Mouse (Mus musculus) liver, embryonic 12.5 days (tissue): ENCODE data around the gene Syn1. TPM values are rescaled to one million over a fixed set of nuclear protein-coding genes. Genes with fewer than 3 reads are reported as not detected.
A peak's percentile ranks its signal among the peaks of the same experiment; 100 is the strongest.

Experiments used
- ATAC-seq: fragments of 200-750 bp; cut with Nextera tagmentation; 2 replicates; pipeline ENCODE4 v1.8.0; 2017; ENCODE audit warnings: moderate number of reproducible peaks, mild to moderate bottlenecking, moderate library complexity
- H3K27ac ChIP-seq: fragments of 300-500 bp; sonication (generic); 2 replicates; pipeline ENCODE4 v1.5.1; 2016; ENCODE audit warnings: mild to moderate bottlenecking
- H3K27me3 ChIP-seq: fragments of 300-500 bp; sonication (generic); replicated peaks from 2 replicates; pipeline ENCODE4 v1.6.1; 2016; ENCODE audit warnings: mild to moderate bottlenecking, moderate library complexity
- H3K36me3 ChIP-seq: fragments of 300-500 bp; sonication (generic); 2 replicates; pipeline ENCODE4 v1.6.1; 2016; ENCODE audit warnings: mild to moderate bottlenecking, moderate library complexity
- H3K4me1 ChIP-seq: fragments of 300-500 bp; sonication (generic); 2 replicates; pipeline ENCODE4 v1.6.1; 2016
- H3K4me2 ChIP-seq: fragments of 300-500 bp; sonication (generic); 2 replicates; pipeline ENCODE4 v1.6.1; 2016; ENCODE audit warnings: mild to moderate bottlenecking, moderate library complexity
- H3K4me3 ChIP-seq: fragments of 300-500 bp; sonication (generic); 2 replicates; pipeline ENCODE4 v1.5.1; 2016; ENCODE audit warnings: mild to moderate bottlenecking, moderate library complexity
- H3K9ac ChIP-seq: fragments of 300-500 bp; sonication (generic); 2 replicates; pipeline ENCODE4 v1.6.1; 2016; ENCODE audit warnings: mild to moderate bottlenecking, moderate library complexity
- H3K9me3 ChIP-seq: fragments of 300-500 bp; sonication (generic); replicated peaks from 2 replicates; pipeline ENCODE4 v1.6.1; 2016; ENCODE audit warnings: mild to moderate bottlenecking, moderate library complexity
- WGBS: fragments of 180-500 bp; shearing (Covaris S2); methylation state at CpG from one replicate; pipeline ENCODE4 v1.1.7; 2016; ENCODE audit not compliant: insufficient replicate concordance; 5-methylcytosine and 5-hydroxymethylcytosine counted together
- polyA plus RNA-seq: library from polyadenylated mRNA; unstranded; fragments of >200 nt; fragmentation: Nextera tagmentation; extraction: Ambion mirVana; gene quantifications from 2 replicates; pipeline ENCODE4 v1.2.1, GENCODE M21; 2016

Syn1 gene
- polyA plus RNA-seq, 1 experiment from 2014 or later = 0.04 TPM

DNA sequence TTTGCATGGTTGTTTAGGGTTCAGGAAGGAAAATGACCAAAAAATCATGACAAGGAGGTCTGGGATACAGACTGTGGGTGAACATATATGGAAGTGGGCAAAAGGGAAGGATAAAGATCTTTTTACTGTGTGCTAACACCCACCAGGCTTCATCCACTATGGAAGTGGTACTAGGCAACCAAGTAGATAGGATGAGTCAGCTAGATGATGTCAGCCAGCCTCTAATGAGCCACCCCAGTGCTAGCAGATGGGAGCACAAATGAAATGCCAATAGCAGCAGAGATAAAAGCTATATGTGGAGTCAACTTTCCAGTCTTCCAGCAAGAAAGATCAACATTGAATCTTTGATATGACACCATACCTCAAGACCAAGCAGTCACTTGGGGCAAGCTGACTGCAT lies 5.7 kb downstream of the Syn1 start:
- no peak overlapping the region for H3K9ac ChIP-seq
- H3K9me3 ChIP-seq = no peaks in the 10 kb centered on the region
- peaks cover 19% of the 10 kb centered on the region for H3K27me3 ChIP-seq
- no peak overlapping the region for H3K4me3 ChIP-seq
- H3K4me1 ChIP-seq = peaks cover 5% of the 10 kb centered on the region
- H3K36me3 ChIP-seq = no peaks in the 10 kb centered on the region
- H3K27ac ChIP-seq = no peak overlapping the region
- no peak overlapping the region for H3K4me2 ChIP-seq
- no peak for ATAC-seq

DNA sequence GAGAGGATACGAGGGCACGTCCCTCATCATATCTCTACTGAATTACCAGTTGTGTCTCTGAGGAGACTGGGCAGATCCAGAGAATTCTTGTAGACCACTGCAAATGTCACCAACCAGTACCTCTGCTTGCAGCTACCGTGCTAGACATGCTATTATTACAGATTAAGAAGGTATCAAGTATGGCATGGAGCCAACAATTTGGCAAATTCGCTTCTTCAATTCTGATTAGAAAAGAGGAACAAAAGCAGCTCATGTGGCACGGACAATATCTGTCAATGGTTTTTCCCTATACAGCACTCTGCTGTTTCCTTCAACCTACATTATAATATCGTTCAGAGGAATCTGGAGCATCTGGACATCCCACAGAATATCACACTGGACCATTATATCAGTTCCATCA lies 7.1 kb downstream of the Syn1 start:
- H3K27me3 ChIP-seq = peaks cover 6% of the 10 kb centered on the region
- H3K9me3 ChIP-seq = no peaks in the 10 kb centered on the region
- H3K4me1 ChIP-seq = peaks cover 9% of the 10 kb centered on the region
- no peaks in the 10 kb centered on the region for H3K36me3 ChIP-seq
- 53% methylated on average over 6 of the region's 6 CpGs for WGBS
- H3K27ac ChIP-seq = no peak overlapping the region
- H3K9ac ChIP-seq = no peak overlapping the region
- ATAC-seq = no peak
- no peak overlapping the region for H3K4me2 ChIP-seq
- no peak overlapping the region for H3K4me3 ChIP-seq

GRCm38 (mm10) chrX:20910074-20910473 lies 10.7 kb downstream of the Syn1 start:
- Histone ChIP-seq H3K4me3 (no peak overlapping the region), H3K27ac (no peak overlapping the region), H3K4me2 (no peak overlapping the region), H3K36me3 (no peaks in the 10 kb centered on the region), H3K27me3 (no peaks in the 10 kb centered on the region), H3K9ac (no peak overlapping the region), H3K4me1 (peaks cover 9% of the 10 kb centered on the region), H3K9me3 (no peaks in the 10 kb centered on the region)
- peak; percentile 74 for ATAC-seq
- 31% methylated on average over 3 of the region's 3 CpGs for WGBS

- H3K4me3 ChIP-seq = no peak overlapping the region
- H3K4me2 ChIP-seq = no peak overlapping the region
- no peak overlapping the region for H3K27ac ChIP-seq
- 56% methylated on average over 3 of the region's 3 CpGs for WGBS
- H3K9ac ChIP-seq = no peak overlapping the region
- no peaks in the 10 kb centered on the region for H3K36me3 ChIP-seq
- H3K4me1 ChIP-seq = no peaks in the 10 kb centered on the region
- peaks cover 5% of the 10 kb centered on the region; the same call in 1 of the 2 replicates for H3K27me3 ChIP-seq
- ATAC-seq = no peak
- H3K9me3 ChIP-seq = no peaks in the 10 kb centered on the region
These were observed 45.6 kb downstream of the Syn1 start for GRCm38 (mm10) chrX:20875241-20875640.

GRCm38 (mm10) chrX:20872928-20873500 lies 47.8 kb downstream of the Syn1 start:
- no peak for ATAC-seq
- H3K9me3 ChIP-seq = no peaks in the 10 kb centered on the region
- no peak overlapping the region for H3K27ac ChIP-seq
- H3K36me3 ChIP-seq = no peaks in the 10 kb centered on the region
- WGBS = 26% methylated on average over 11 of the region's 11 CpGs
- H3K27me3 ChIP-seq = peaks cover 12% of the 10 kb centered on the region; the same call in 1 of the 2 replicates
- H3K9ac ChIP-seq = no peak overlapping the region
- H3K4me3 ChIP-seq = no peak overlapping the region
- H3K4me2 ChIP-seq = no peak overlapping the region
- H3K4me1 ChIP-seq = no peaks in the 10 kb centered on the region

GRCm38 (mm10) chrX:20869962-20870513 lies 50.8 kb downstream of the Syn1 start, which contains the start of gene Timp1:
Timp1 (plus strand) TSS chrX:20870166.
- no peak within 1 kb of the TSS for H3K9ac ChIP-seq
- no peaks in the 10 kb centered on the region for H3K36me3 ChIP-seq
- H3K4me1 ChIP-seq = no peaks in the 10 kb centered on the region
- H3K4me3 ChIP-seq = no peak within 1 kb of the TSS
- peaks cover 12% of the 10 kb centered on the region; the same call in 1 of the 2 replicates for H3K27me3 ChIP-seq
- 12% methylated on average over 18 of the region's 18 CpGs for WGBS
- H3K27ac ChIP-seq = no peak within 1 kb of the TSS
- peak within 1 kb of the TSS; percentile 20; the same call in 1 of the 2 replicates for H3K4me2 ChIP-seq
- peak; percentile 40; the same call in 1 of the 2 replicates for ATAC-seq
- no peaks in the 10 kb centered on the region for H3K9me3 ChIP-seq

- Histone ChIP-seq H3K4me1 (no peaks in the 10 kb centered on the region), H3K27me3 (peaks cover 12% of the 10 kb centered on the region; the same call in 1 of the 2 replicates), H3K4me3 (no peak overlapping the region), H3K9ac (no peak overlapping the region), H3K36me3 (no peaks in the 10 kb centered on the region), H3K9me3 (no peaks in the 10 kb centered on the region), H3K4me2 (no peak overlapping the region), H3K27ac (no peak overlapping the region)
- WGBS = 48% methylated on average over 1 of the region's 1 CpGs
- no peak for ATAC-seq
These were observed 51.6 kb downstream of the Syn1 start for GRCm38 (mm10) chrX:20869203-20869602.

- H3K27me3 ChIP-seq = peaks cover 12% of the 10 kb centered on the region; the same call in 1 of the 2 replicates
- ATAC-seq = no peak
- WGBS = 55% methylated on average over 4 of the region's 4 CpGs
- no peak overlapping the region for H3K27ac ChIP-seq
- H3K36me3 ChIP-seq = no peaks in the 10 kb centered on the region
- no peaks in the 10 kb centered on the region for H3K4me1 ChIP-seq
- H3K9me3 ChIP-seq = no peaks in the 10 kb centered on the region
- no peak overlapping the region for H3K9ac ChIP-seq
- H3K4me2 ChIP-seq = no peak overlapping the region
- no peak overlapping the region for H3K4me3 ChIP-seq
These were observed 52.7 kb downstream of the Syn1 start for GRCm38 (mm10) chrX:20868091-20868490.

- no peak overlapping the region for H3K4me2 ChIP-seq
- 48% methylated on average over 9 of the region's 9 CpGs for WGBS
- H3K4me1 ChIP-seq = peaks cover 8% of the 10 kb centered on the region; the same call in 1 of the 2 replicates
- no peaks in the 10 kb centered on the region for H3K9me3 ChIP-seq
- ATAC-seq = no peak
- peaks cover 11% of the 10 kb centered on the region for H3K36me3 ChIP-seq
- no peak overlapping the region for H3K9ac ChIP-seq
- no peaks in the 10 kb centered on the region for H3K27me3 ChIP-seq
- no peak overlapping the region for H3K27ac ChIP-seq
- H3K4me3 ChIP-seq = no peak overlapping the region
These were observed 57.4 kb downstream of the Syn1 start for GRCm38 (mm10) chrX:20863161-20864101.

- WGBS = 42% methylated on average over 28 of the region's 29 CpGs
- Histone ChIP-seq H3K9ac (no peak overlapping the region), H3K27me3 (no peaks in the 10 kb centered on the region), H3K27ac (no peak overlapping the region), H3K4me1 (peaks cover 8% of the 10 kb centered on the region; the same call in 1 of the 2 replicates), H3K4me3 (no peak overlapping the region), H3K36me3 (peaks cover 21% of the 10 kb centered on the region), H3K4me2 (peak overlapping the region; percentile 22; the same call in 1 of the 2 replicates), H3K9me3 (no peaks in the 10 kb centered on the region)
- no peak for ATAC-seq
These were observed 58.4 kb downstream of the Syn1 start for GRCm38 (mm10) chrX:20862105-20863065.

DNA sequence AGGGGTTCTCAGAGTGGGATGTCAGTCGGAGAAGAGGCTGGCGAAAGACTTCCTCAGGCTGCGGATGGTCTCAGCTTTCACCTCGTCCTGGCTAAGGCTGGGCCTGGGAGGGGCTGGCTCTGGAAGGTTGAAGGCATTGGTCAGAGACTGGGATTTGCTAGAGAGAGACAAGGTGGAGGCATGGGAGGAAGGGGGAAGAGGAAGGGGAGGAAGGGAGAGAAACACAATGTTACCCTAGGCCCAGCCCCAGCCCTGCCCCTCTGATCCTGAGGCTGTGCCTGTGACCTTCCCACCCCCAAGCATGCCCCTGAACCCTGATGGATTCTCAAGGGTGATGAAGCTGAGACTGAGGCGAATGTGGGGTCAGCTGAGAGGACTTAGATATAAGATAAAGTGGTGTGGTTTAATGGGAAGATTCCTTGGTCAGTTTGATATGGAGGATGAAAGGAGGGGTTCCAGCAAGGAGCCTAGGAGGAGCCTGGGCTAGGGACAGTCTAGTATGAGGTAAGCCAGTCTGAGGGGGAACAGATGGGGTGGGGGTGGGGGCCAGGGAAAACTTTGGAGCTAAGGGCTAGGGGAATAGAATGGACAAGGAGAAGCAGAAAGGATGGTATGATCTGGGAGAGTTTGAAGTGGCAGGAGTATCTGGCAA lies 59.2 kb downstream of the Syn1 start:
- no peak overlapping the region for H3K4me3 ChIP-seq
- H3K9me3 ChIP-seq = no peaks in the 10 kb centered on the region
- H3K36me3 ChIP-seq = peaks cover 29% of the 10 kb centered on the region
- H3K4me1 ChIP-seq = peaks cover 8% of the 10 kb centered on the region; the same call in 1 of the 2 replicates
- 34% methylated on average over 5 of the region's 5 CpGs for WGBS
- no peak overlapping the region for H3K27ac ChIP-seq
- no peak overlapping the region for H3K9ac ChIP-seq
- no peaks in the 10 kb centered on the region for H3K27me3 ChIP-seq
- no peak overlapping the region for H3K4me2 ChIP-seq
- no peak for ATAC-seq
